Mouse (Mus musculus): Measurements from ENCODE around the gene Rfng. TPM values are rescaled to one million over a fixed set of nuclear protein-coding genes. Genes with fewer than 3 reads are reported as not detected.
"Not testable (repeated sequence)": the region's sequence is repeated elsewhere in the genome, so short reads cannot be mapped to it uniquely, and the experiment has no call there.

Rfng gene
- total RNA-seq, 2 experiments from 2014 or later, result 63.7 to 65.9 TPM

DNA sequence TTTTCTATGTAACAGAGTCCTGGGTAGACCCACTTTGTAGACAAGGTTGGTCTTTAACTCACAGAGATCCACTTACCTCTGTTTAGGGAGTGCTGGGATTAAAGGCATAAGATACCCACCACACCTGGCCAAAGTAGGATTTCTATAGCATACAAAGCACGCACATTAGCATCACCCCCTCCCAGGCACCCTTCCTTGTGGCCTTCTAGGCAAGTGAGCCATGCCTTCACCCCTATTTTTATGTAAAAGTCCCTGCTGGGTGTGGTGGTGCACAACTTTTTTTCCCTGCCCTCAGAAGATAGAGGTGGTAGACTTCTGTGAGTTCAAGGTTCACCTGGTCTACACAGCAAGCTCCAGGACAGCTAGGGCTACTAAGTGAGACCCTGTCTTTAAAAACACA, 4.1 kb downstream of the Rfng start:
- intact Hi-C loops (cut with DNase I), result loop anchor here (10.0 kb wide), 1 partner anchor 125 kb away; no protein-coding TSS in a partner anchor
- DNase-seq (ENCODE audit: low spot score in 2 of 2), result no peak

DNA sequence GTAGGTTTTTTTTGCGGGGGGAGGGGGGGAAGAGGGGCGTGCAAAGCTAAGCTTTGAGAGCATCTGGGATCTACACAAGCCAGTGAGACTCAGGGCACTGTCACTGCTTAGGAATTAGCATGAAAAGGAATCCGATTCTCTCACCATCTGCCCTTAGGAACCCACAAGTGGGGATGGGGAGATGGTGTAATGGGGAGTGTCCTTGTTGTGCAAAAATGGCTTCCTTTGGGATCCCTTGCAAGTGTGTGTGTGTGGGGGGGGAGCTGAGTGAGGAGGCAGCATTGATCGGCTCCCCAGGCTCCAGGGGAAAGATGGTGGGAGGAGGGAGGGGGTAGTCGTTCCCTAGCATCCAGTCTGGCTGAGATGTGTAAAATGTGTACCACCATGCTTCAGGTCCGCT, 6.9 kb downstream of the Rfng start:
- intact Hi-C loops (cut with DNase I), result loop anchor here (10.0 kb wide), 1 partner anchor 122 kb away; no protein-coding TSS in a partner anchor
- DNase-seq (ENCODE audit: low spot score in 2 of 2), result no peak

DNA sequence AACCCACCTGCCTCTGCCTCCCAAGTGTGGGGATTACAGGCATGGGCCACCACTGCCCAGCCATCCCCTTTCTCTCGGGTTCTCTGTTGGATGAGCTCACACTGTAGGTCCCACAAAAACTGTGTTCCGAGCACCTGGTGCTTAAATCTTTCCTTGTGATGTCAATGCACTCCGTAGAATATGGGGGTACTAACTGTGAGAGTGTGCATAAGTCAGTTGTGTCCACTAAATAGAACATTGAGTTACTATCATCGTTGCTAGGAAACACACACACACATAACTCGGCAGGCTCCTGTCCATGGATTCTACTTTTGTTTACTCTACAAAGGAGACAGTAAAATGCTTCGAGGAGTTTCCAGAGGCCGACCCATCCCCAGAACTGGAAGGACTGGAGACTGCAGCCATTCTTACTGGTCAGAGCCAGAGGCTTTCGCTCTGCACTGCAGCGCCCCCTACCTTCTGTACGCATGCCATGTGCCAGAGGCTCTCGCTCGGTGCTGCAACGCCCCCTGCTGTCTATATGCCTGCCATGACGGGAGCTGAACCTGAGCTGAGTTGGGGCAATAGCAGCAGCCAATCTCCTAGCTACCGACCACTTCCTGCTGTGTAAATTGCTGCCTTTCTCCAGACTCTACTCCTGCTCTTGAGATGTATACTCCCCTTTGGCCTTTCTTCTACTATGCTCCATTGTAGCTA, 8.1 kb downstream of the Rfng start:
- intact Hi-C loops (cut with DNase I), result loop anchor here (1.0 to 10.0 kb wide), 2 partner anchors 56 to 121 kb away; no protein-coding TSS in a partner anchor
- peak; percentile 90 to 93 for DNase-seq (ENCODE audit: low spot score in 2 of 2)

DNA sequence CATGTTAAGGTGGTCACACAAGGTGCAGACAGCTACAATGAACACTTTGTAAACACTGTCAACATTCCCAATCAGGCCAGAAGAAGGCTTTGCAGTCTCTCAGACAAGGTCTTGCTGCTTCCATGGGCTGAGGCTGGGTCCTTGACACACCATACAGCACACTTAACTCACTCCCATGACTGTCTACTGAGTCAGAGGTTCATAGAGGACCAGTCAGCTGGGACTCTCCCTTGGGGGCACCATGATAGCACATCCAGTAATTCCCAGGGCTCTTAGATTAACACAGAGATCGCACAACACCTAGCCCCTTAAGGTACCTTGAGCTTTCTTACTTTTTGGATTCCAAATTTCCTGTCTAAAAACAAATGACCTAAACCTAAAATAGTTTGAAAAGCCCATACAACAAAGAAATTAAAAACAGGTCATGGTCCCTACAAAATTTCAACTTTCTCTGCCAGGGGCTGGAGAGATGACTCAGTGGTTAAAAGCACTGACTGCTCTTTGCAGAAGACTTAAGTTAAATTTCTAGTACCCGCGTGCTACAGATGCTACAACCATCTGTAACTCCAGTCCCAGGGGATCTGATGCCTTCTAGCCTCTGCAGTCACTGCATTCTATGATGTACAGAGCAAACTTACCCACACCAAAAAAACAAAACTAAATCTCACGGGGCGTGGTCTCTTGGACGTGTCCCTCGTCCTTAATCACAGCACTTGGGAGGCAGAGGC, 10.4 kb downstream of the Rfng start:
- no peak for DNase-seq (ENCODE audit: low spot score in 2 of 2)
- intact Hi-C loops (cut with DNase I), result loop anchor here (10.0 kb wide), 1 partner anchor 119 kb away; no protein-coding TSS in a partner anchor

DNA sequence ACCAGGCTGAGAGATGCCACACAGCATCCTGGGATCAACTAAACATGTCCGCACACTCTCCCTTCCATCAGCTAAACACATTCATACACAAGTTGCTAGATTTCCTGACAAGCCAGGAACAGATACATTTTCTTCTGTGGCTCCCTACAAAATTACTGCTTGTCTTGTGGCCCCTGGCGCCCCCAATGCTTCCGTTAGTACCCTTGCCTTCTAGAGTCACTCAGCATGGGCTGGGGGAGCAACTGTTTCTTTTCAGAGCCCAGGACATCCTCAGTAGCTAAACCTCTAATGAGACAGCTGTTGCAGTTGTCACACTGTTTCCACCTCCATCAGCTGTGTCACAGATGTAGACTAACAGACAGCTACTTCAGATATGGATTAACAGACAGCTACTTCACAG, 11.3 kb downstream of the Rfng start:
- intact Hi-C loops (cut with DNase I), result loop anchor here (10.0 kb wide), 1 partner anchor 118 kb away; no protein-coding TSS in a partner anchor
- no peak for DNase-seq (ENCODE audit: low spot score in 2 of 2)

DNA sequence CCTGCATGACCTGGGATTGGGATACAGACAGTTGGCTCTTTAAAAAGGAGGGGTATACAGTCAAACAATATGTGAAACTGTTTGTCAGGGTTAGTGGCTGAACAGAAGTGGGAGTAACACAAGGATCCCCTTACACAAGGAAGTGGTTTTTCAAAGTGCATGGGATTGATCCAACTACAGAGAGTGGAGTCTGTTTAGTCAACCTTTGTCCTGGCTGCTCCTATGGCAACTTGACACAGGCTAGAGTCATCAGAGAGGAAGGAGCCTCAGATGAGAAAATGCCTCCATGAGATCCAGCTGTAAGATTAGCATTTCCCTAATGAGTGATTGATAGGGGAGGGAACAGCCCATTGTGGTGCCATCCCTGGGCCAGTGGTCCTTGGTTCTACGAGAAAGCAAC, 15.8 kb downstream of the Rfng start:
- intact Hi-C loops (cut with DNase I), result no loop called here
- no peak for DNase-seq (ENCODE audit: low spot score in 2 of 2)

DNA sequence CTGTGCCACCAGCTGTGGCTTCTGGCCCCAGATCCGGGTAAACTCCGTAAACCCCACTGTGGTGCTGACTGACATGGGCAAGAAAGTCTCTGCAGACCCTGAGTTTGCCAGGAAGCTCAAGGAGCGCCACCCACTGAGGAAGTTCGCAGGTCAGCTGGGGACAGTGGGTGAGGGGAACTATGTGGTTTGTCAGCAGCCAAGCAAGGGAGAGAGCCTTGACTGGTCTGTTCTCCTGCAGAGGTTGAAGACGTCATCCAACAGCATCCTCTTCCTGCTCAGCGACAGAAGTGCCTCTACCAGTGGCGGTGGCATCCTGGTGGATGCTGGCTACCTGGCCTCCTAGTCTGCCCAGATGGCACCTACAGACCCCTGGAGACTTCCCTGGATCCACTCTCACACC, 17.0 kb downstream of the Rfng start:
- DNase-seq (ENCODE audit: low spot score in 2 of 2); intact Hi-C loops (cut with DNase I): not testable (repeated sequence)

DNA sequence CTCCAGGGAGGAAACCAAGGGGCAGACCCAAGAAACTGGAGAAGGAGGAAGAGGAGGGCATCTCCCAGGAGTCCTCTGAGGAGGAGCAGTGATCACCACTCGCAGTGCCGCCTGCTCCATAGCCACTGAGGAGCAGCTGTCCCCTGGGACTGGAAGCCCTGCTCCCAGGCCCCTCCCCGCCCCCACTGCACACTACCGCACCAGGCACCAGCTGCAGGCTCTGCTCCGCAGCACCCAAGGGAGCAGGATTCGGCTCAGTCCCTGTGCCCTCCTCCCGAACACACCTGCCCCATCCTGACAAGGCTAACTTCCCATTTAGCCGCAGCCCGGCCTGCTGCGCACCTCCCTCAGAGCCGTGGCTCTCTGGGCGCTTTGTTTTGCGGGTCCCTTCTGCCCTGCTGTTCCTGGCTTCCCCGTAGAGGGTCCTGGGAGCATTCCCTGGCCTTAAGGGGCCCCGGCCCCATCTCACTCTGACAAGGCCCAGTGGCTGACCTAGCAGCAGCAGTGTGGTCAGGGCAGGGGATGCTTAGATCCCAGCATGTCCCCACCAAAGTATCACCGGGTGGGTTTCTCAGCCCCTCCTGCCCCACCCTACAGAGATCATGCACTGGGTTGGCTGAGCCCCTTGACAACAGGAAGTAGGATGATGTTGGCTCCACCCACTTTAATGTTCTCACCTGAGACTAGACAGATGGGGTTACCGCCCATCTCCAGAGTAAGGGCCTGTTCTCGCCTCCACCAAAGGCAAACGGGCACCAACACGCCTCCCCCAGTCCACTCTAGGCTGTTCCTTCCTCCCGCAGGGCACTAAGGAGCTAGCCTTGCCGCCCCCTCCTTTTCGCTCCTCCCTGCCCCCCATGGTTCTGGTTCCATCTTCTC, 20.6 kb downstream of the Rfng start:
- DNase-seq (ENCODE audit: low spot score in 2 of 2); intact Hi-C loops (cut with DNase I): not testable (repeated sequence)

DNA sequence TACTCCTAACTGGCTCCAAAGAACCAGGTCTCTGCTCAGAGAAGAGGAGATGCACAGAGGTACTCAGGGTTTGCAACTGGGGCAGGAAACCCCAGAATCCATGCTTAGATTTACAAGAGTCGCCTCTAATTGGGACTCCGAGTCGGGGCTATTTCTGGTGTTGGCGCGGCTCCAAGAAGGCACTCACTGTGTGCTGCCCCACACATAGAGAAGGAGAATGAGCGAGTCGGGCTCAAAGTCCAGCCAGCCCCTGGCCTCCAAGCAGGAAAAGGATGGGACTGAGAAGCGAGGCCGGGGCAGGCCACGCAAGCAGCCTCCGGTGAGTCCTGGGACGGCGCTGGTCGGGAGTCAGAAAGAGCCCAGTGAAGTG, 21.4 kb downstream of the Rfng start, which contains the start of gene Hmga1b:
Hmga1b (plus strand) TSS at position 123 of the 370 bp plus-strand sequence.
- intact Hi-C loops (cut with DNase I); DNase-seq (ENCODE audit: low spot score in 2 of 2): not testable (repeated sequence)

DNA sequence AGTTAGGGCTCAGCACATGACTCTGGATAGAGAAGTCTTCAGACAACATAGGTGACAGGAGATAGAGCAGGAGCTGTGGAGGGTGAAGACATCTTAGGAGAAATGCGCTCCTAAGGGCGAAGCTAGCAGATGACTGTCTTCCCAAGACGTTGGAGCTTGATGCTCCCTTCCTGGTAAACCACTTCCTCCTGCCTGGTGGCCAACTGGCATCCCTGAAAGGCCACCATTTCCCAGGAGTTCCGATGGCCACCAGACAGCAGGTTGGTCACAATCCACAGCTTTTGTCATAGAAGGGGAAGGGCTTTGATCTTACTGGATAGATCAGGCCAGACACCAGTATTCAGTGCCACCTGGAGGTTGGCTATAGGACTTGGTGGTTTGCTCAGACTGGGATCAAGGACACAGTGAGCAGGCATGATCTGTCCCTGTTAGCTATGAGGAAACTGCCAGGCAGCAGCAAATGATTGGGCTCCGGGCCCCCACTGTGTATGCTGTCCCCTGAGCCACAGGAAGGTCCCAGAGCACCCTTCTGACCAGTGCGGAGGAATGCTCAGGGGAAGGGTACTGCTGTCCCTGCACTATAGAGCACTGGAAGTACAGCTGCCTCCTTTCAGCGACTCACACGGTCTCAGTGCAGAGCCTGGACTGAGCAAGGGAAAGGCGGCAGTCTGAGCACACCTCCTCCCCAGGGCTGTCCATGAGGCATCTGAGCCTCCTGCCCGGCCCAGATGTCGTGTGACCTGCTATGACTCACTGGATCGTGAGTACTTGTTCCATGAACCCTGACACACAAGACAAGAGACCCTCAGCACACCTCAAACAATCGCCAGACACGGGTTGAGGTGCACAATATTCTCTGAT, 22.0 kb downstream of the Rfng start:
- intact Hi-C loops (cut with DNase I), result no loop called here
- no peak for DNase-seq (ENCODE audit: low spot score in 2 of 2)

DNA sequence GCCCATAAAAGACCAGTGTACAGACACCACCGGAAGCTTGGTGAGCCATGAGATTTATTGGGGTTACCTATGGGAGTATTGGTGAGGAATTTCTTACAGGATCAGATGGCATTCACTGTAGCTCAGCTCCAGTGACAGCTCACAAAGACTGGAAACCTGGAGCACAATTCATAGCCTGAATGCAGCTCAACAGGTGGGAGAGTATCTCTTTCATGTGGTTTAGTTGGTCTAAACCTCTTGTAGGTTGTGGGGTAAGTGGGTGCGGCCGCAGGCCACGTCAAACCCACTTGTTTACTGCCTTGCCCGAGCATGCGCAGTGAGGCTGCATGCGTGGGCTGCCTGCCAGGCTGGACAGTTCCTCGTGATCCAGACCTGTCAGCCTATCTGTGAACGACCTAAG, 23.8 kb downstream of the Rfng start:
- DNase-seq (ENCODE audit: low spot score in 2 of 2), result no peak
- intact Hi-C loops (cut with DNase I), result no loop called here

DNA sequence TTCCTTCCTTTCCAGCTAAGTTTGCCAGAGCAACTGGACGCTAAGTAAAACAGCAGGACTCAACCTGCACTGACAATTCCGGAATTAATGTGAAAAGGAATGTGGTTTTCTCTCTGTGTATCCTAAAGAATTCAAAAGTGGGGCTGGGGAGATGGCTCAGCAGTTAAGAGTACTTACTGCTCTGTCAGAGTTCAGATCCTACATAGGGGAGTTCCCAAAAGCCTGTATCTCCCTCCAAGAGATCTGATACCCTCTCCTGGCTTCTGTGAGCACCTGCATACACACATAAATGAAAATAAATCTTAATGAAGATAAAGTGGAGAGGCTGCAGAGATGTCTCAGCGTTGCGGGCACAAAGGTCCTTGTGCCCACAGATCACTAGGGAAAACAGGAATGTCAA, 32.4 kb downstream of the Rfng start:
- DNase-seq (ENCODE audit: low spot score in 2 of 2), result no peak
- intact Hi-C loops (cut with DNase I), result no loop called here

DNA sequence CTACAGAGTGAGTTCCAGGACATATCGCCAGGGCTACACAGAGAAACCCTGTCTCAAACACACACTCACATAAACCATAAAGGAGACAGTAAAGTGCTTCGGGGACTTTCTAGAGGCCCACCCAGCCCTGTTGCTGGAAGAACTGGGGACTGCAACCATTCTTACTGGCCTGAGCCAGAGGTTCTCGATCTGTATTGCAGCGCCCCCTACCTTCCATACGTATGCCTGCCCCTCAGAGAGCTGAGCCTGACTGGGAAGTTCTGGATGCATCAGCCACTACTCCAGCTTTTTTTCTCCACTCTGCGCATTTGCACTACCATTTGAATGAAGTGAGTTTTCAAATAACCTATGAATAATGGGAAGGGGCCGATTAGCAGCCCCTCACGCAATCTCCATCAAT, 34.6 kb downstream of the Rfng start:
- DNase-seq (ENCODE audit: low spot score in 2 of 2), result no peak
- intact Hi-C loops (cut with DNase I), result no loop called here

DNA sequence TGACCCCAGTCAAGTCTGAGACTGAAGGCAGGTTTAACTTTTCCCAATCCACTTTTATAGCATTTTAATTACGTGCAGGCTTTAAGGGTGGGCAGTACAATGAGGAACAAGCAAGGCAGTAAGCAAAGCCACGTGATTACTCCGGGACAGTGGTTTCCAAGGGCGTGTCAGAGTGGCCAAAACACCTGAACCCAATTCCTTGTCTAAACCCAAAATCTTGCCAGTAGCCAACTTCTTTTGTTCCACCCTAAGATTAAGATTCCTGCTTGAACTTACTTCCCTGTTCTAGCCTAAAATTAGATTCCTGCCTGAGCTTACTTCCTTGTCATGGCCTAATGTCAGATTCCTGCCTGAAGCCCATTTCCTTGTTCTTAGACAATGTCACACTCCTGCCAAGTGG, 36.0 kb downstream of the Rfng start:
- DNase-seq (ENCODE audit: low spot score in 2 of 2), result no peak
- intact Hi-C loops (cut with DNase I), result no loop called here

DNA sequence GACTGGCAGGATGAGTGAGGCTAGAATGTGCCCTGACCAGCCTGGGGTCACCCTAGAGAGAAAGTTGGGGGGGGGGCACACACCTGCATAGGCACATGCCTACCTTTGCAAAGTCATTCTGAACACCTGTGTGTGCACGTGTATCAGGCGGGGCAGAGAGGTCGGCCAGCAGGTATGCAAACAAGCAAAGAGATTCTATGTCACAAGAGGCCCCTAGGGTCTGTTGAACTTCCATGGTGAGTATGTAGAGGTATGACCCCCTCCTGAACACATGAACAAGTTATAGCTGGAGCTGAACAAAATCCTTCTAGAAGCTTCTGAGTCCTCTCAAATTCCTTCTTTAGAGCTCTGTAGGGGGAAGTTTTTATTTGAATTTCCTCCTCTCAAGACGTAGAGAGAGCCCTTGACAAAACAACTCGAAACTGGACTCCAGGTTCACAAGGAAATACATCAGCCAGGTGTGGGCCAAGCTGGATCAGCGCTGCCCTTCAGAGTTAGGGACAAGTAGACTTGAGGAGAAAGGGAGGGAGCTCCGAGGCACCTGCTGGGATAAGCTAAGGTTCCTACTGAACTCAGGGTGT, 39.8 kb downstream of the Rfng start:
- intact Hi-C loops (cut with DNase I), result no loop called here
- no peak for DNase-seq (ENCODE audit: low spot score in 2 of 2)

DNA sequence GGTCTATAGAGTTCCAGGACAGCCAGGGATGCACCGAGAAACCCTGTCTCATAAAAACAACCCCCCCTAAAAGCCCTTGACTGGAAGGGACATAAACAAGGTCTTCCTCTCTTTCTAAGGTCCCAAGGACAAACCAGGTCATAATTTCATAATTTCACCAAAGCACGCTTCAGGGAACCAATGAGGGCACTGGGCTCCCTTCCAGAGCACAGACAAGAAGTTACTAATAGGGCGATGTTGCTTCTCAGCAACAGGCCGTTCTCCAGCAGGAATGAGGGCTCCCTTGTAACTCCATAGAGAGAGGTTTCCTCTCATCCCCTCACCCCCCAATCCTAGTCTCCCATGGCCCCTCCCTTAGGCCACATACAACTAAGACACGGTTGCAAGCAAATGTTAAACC, 43.0 kb downstream of the Rfng start:
- intact Hi-C loops (cut with DNase I), result no loop called here
- DNase-seq (ENCODE audit: low spot score in 2 of 2), result no peak

DNA sequence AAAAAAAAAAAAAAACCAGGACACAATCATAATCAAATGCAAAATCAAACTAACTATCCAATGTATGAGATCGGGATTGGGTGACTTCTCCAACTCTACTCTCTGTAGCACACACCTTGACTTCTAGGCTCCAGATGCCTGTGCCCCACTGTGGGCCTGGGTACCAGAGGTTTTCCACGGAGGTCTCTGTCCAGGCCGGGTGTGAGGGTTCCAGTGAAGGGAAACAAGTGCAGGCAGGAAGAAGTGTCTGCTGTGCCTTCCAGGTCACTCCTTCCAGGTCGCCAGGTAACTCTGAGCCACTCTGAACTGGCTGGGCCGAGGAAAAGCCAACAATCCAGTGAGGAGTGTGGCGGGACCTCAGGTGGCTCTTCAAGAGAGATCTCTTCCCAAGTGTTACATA, 47.6 kb downstream of the Rfng start:
- intact Hi-C loops (cut with DNase I), result no loop called here
- DNase-seq (ENCODE audit: low spot score in 2 of 2), result no peak

DNA sequence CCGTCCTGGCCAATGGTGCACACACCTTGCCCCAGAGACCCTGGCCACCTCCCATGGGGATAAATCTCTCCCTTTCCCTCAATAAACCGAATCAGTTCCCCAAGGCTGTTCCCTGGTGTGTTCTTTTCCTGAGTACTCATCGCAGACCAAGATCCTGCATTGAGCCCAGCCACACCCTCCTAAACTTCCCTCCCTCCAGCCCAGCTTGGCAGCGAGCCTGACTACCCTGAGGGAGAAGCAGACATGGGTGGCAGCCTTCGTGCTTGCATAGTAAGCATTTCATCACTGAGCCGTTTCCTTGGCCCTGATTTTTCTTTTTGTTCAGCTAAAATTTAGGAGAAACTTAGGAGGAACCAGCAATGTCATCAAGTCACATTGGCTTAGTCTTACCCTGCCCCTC, 50.5 kb downstream of the Rfng start:
- no peak for DNase-seq (ENCODE audit: low spot score in 2 of 2)
- intact Hi-C loops (cut with DNase I), result no loop called here

Data from left cerebral cortex, postnatal 36 days (tissue).